Mouse (Mus musculus) forebrain, embryonic 14.5 days (tissue): ENCODE results near the gene Mosmo. TPM values are rescaled to one million over a fixed set of nuclear protein-coding genes. Genes with fewer than 3 reads are reported as not detected.

Experiments
- ATAC-seq: fragments of 200-750 bp; cut with Nextera tagmentation; 2 replicates; pipeline ENCODE4 v1.8.0; 2017; ENCODE audit warnings: mild to moderate bottlenecking, moderate library complexity
- DNase-seq: peaks from one replicate; pipeline ENCODE4 v3.0.0-alpha.2; 2015; ENCODE audit warnings: low spot score
- H3K27ac ChIP-seq: fragments of 300-500 bp; sonication (generic); 2 replicates; pipeline ENCODE4 v1.5.1; 2014; ENCODE audit warnings: low read depth, mild to moderate bottlenecking, control low read depth, low read length, moderate library complexity
- H3K27me3 ChIP-seq: fragments of 300-500 bp; sonication (generic); replicated peaks from 2 replicates; pipeline ENCODE4 v1.6.1; 2014; ENCODE audit warnings: low read length, control low read depth, mixed read lengths; ENCODE audit not compliant: control insufficient read depth, insufficient read depth
- H3K36me3 ChIP-seq: fragments of 300-500 bp; sonication (generic); 2 replicates; pipeline ENCODE4 v1.6.1; 2014; ENCODE audit warnings: low read length, control low read depth; ENCODE audit not compliant: control insufficient read depth, insufficient read depth
- H3K4me1 ChIP-seq: fragments of 300-500 bp; sonication (generic); 2 replicates; pipeline ENCODE4 v1.6.1; 2014; ENCODE audit warnings: antibody characterized with exemption, low read length, control low read depth; ENCODE audit not compliant: control insufficient read depth, insufficient read depth
- H3K4me2 ChIP-seq: fragments of 300-500 bp; sonication (generic); 2 replicates; pipeline ENCODE4 v1.6.1; 2014; ENCODE audit warnings: mild to moderate bottlenecking, control low read depth, low read length
- H3K4me3 ChIP-seq: fragments of 300-500 bp; sonication (generic); 2 replicates; pipeline ENCODE4 v1.5.1; 2014; ENCODE audit warnings: low read depth, low read length, control low read depth
- H3K9ac ChIP-seq: fragments of 300-500 bp; sonication (generic); 2 replicates; pipeline ENCODE4 v1.6.1; 2014; ENCODE audit warnings: mild to moderate bottlenecking, low read length, control low read depth, moderate library complexity
- H3K9me3 ChIP-seq: fragments of 300-500 bp; sonication (generic); replicated peaks from 2 replicates; pipeline ENCODE4 v1.6.1; 2016; ENCODE audit warnings: low read length, control low read depth, mixed read lengths; ENCODE audit not compliant: control insufficient read depth
- WGBS: fragments of 180-500 bp; shearing (Covaris S2); extraction: QIAGEN DNeasy Blood & Tissue Kit; methylation state at CpG from one replicate; pipeline ENCODE4 v1.1.7; 2014; 5-methylcytosine and 5-hydroxymethylcytosine counted together
- polyA plus RNA-seq: library from polyadenylated mRNA; unstranded; fragments of >200 nt; fragmentation: Nextera tagmentation; extraction: Ambion mirVana; gene quantifications from 2 replicates; pipeline ENCODE4 v1.2.1, GENCODE M21; 2014

Gene Mosmo
- polyA plus RNA-seq, 1 experiment from 2014 or later, result 15.6 TPM

- 6% methylated on average over 5 of the region's 5 CpGs for WGBS
- Histone ChIP-seq H3K27ac (peak overlapping the region; percentile 3; the same call in 1 of the 2 replicates), H3K9me3 (no peaks in the 10 kb centered on the region), H3K9ac (no peak overlapping the region), H3K36me3 (0 out of 2 replicates have a peak, but pooled peaks cover 2% of the 10 kb centered on the region), H3K27me3 (0 out of 2 replicates have a peak, but pooled peaks cover 2% of the 10 kb centered on the region), H3K4me2 (no peak overlapping the region; the same call in 1 of the 2 replicates), H3K4me1 (peaks cover 20% of the 10 kb centered on the region), H3K4me3 (no peak overlapping the region)
- ATAC-seq (peak; percentile 87), DNase-seq (peak; percentile 76)
These were observed 62.2 kb downstream of the Mosmo start for GRCm38 (mm10) chr7:120739558-120740101.

- DNase-seq (peak; percentile 68), ATAC-seq (peak; percentile 70)
- Histone ChIP-seq H3K9ac (no peak overlapping the region), H3K4me3 (no peak overlapping the region), H3K4me2 (no peak overlapping the region), H3K27me3 (0 out of 2 replicates have a peak, but pooled peaks cover 2% of the 10 kb centered on the region), H3K27ac (no peak overlapping the region), H3K36me3 (no peaks in the 10 kb centered on the region), H3K9me3 (no peaks in the 10 kb centered on the region), H3K4me1 (peaks cover 20% of the 10 kb centered on the region)
- 47% methylated on average over 14 of the region's 14 CpGs for WGBS
These were observed 66.2 kb downstream of the Mosmo start for GRCm38 (mm10) chr7:120743366-120744351.

- 86% methylated on average over 6 of the region's 6 CpGs for WGBS
- H3K4me1 ChIP-seq, result peaks cover 17% of the 10 kb centered on the region
- no peaks in the 10 kb centered on the region for H3K9me3 ChIP-seq
- ATAC-seq (no peak), DNase-seq (no peak)
- no peak overlapping the region for H3K4me2 ChIP-seq
- no peak overlapping the region for H3K27ac ChIP-seq
- H3K36me3 ChIP-seq, result no peaks in the 10 kb centered on the region
- H3K27me3 ChIP-seq, result 0 out of 2 replicates have a peak, but pooled peaks cover 2% of the 10 kb centered on the region
- H3K9ac ChIP-seq, result no peak overlapping the region
- no peak overlapping the region for H3K4me3 ChIP-seq
These were observed 67.2 kb downstream of the Mosmo start for GRCm38 (mm10) chr7:120744606-120745005.

GRCm38 (mm10) chr7:120746029-120746428 lies 68.6 kb downstream of the Mosmo start:
- Histone ChIP-seq H3K9me3 (no peaks in the 10 kb centered on the region), H3K27ac (no peak overlapping the region), H3K4me3 (no peak overlapping the region), H3K4me1 (peaks cover 11% of the 10 kb centered on the region), H3K27me3 (0 out of 2 replicates have a peak, but pooled peaks cover 2% of the 10 kb centered on the region), H3K4me2 (no peak overlapping the region), H3K9ac (no peak overlapping the region), H3K36me3 (no peaks in the 10 kb centered on the region)
- ATAC-seq (no peak), DNase-seq (no peak)
- 90% methylated on average over 3 of the region's 3 CpGs for WGBS

- H3K4me1 ChIP-seq, result peaks cover 11% of the 10 kb centered on the region
- 0 out of 2 replicates have a peak, but pooled peaks cover 2% of the 10 kb centered on the region for H3K27me3 ChIP-seq
- no peak for DNase-seq
- no peak for ATAC-seq
- H3K36me3 ChIP-seq, result no peaks in the 10 kb centered on the region
- no peak overlapping the region for H3K9ac ChIP-seq
- no peaks in the 10 kb centered on the region for H3K9me3 ChIP-seq
- WGBS, result 89% methylated on average over 5 of the region's 5 CpGs
- H3K27ac ChIP-seq, result no peak overlapping the region
- no peak overlapping the region for H3K4me2 ChIP-seq
- H3K4me3 ChIP-seq, result no peak overlapping the region
These were observed 69.4 kb downstream of the Mosmo start for GRCm38 (mm10) chr7:120746821-120747220.

- Histone ChIP-seq H3K27ac (no peak overlapping the region), H3K4me3 (no peak overlapping the region), H3K9ac (no peak overlapping the region), H3K4me2 (no peak overlapping the region), H3K9me3 (no peaks in the 10 kb centered on the region), H3K36me3 (no peaks in the 10 kb centered on the region), H3K4me1 (peaks cover 6% of the 10 kb centered on the region), H3K27me3 (0 out of 2 replicates have a peak, but pooled peaks cover 2% of the 10 kb centered on the region)
- ATAC-seq (no peak), DNase-seq (no peak)
These were observed 71.1 kb downstream of the Mosmo start for GRCm38 (mm10) chr7:120748478-120748877.

GRCm38 (mm10) chr7:120751330-120751729 lies 73.9 kb downstream of the Mosmo start:
- no peak overlapping the region for H3K4me3 ChIP-seq
- H3K36me3 ChIP-seq, result no peaks in the 10 kb centered on the region
- no peaks in the 10 kb centered on the region for H3K4me1 ChIP-seq
- no peaks in the 10 kb centered on the region for H3K27me3 ChIP-seq
- no peak overlapping the region for H3K9ac ChIP-seq
- no peak overlapping the region for H3K4me2 ChIP-seq
- H3K27ac ChIP-seq, result no peak overlapping the region
- no peaks in the 10 kb centered on the region for H3K9me3 ChIP-seq
- no peak for DNase-seq
- ATAC-seq, result no peak

GRCm38 (mm10) chr7:120751906-120752305 lies 74.5 kb downstream of the Mosmo start:
- Histone ChIP-seq H3K4me1 (no peaks in the 10 kb centered on the region), H3K9me3 (no peaks in the 10 kb centered on the region), H3K27me3 (no peaks in the 10 kb centered on the region), H3K4me3 (no peak overlapping the region), H3K4me2 (no peak overlapping the region), H3K27ac (no peak overlapping the region), H3K36me3 (no peaks in the 10 kb centered on the region), H3K9ac (no peak overlapping the region)
- 84% methylated on average over 7 of the region's 7 CpGs for WGBS
- DNase-seq (no peak), ATAC-seq (no peak)

- no peak overlapping the region for H3K4me3 ChIP-seq
- no peak overlapping the region for H3K27ac ChIP-seq
- WGBS, result 5% methylated on average over 5 of the region's 5 CpGs
- H3K4me2 ChIP-seq, result no peak overlapping the region
- no peaks in the 10 kb centered on the region for H3K36me3 ChIP-seq
- DNase-seq (peak; percentile 93), ATAC-seq (peak; percentile 88)
- H3K9ac ChIP-seq, result no peak overlapping the region
- H3K9me3 ChIP-seq, result no peaks in the 10 kb centered on the region
- H3K27me3 ChIP-seq, result no peaks in the 10 kb centered on the region
- no peaks in the 10 kb centered on the region for H3K4me1 ChIP-seq
These were observed 77.3 kb downstream of the Mosmo start for GRCm38 (mm10) chr7:120754671-120755070.
